Mouse (Mus musculus) limb, embryonic 14.5 days (tissue): ENCODE measurements around the gene Iffo1. TPM values are rescaled to one million over a fixed set of nuclear protein-coding genes. Genes with fewer than 3 reads are reported as not detected.

Experiments
- ATAC-seq: fragments of 200-750 bp; cut with Nextera tagmentation; 2 replicates; pipeline ENCODE4 v1.8.0; 2017; ENCODE audit warnings: low read depth, moderate number of reproducible peaks, moderate TSS enrichment; ENCODE audit not compliant: low FRiP score
- DNase-seq: peaks from one replicate; pipeline ENCODE4 v3.0.0-alpha.2; 2015; ENCODE audit warnings: low spot score
- H3K27ac ChIP-seq: fragments of 300-500 bp; sonication (generic); replicated peaks from 2 replicates; pipeline ENCODE4 v1.5.1; 2014; ENCODE audit warnings: low read depth, mild to moderate bottlenecking, low read length, moderate library complexity, mixed read lengths
- H3K27me3 ChIP-seq: fragments of 300-500 bp; sonication (generic); 2 replicates; pipeline ENCODE4 v1.6.1; 2014; ENCODE audit warnings: low read length, mixed read lengths; ENCODE audit not compliant: control insufficient read depth, insufficient read depth
- H3K36me3 ChIP-seq: fragments of 300-500 bp; sonication (generic); 2 replicates; pipeline ENCODE4 v1.6.1; 2014; ENCODE audit warnings: mild to moderate bottlenecking, low read length, moderate library complexity, mixed read lengths; ENCODE audit not compliant: control insufficient read depth, insufficient read depth
- H3K4me1 ChIP-seq: fragments of 300-500 bp; sonication (generic); 2 replicates; pipeline ENCODE4 v1.6.1; 2014; ENCODE audit warnings: antibody characterized with exemption, low read length, mixed read lengths; ENCODE audit not compliant: control insufficient read depth, insufficient read depth
- H3K4me2 ChIP-seq: fragments of 300-500 bp; sonication (generic); replicated peaks from 2 replicates; pipeline ENCODE4 v1.6.1; 2014; ENCODE audit warnings: low read depth, mild to moderate bottlenecking, low read length, moderate library complexity; ENCODE audit not compliant: severe bottlenecking
- H3K4me3 ChIP-seq: fragments of 300-500 bp; sonication (generic); replicated peaks from 2 replicates; pipeline ENCODE4 v1.5.1; 2014; ENCODE audit warnings: low read length
- H3K9ac ChIP-seq: fragments of 300-500 bp; sonication (generic); 2 replicates; pipeline ENCODE4 v1.6.1; 2014; ENCODE audit warnings: mild to moderate bottlenecking, low read depth, low read length, moderate library complexity; ENCODE audit not compliant: severe bottlenecking
- H3K9me3 ChIP-seq: fragments of 300-500 bp; sonication (generic); 2 replicates; pipeline ENCODE4 v1.6.1; 2016; ENCODE audit warnings: low read length; ENCODE audit not compliant: control insufficient read depth
- POLR2A ChIP-seq: fragments of 200-500 bp; IDR thresholded peaks from 2 replicates; pipeline ENCODE4 v1.8.0; 2012; ENCODE audit warnings: inconsistent platforms, mild to moderate bottlenecking, moderate library complexity, borderline replicate concordance; ENCODE audit not compliant: insufficient read depth, insufficient read length; ENCODE audit errors: extremely low read depth
- WGBS: fragments of 180-500 bp; shearing (Covaris S2); extraction: QIAGEN DNeasy Blood & Tissue Kit; methylation state at CpG from one replicate; pipeline ENCODE4 v1.1.7; 2014; 5-methylcytosine and 5-hydroxymethylcytosine counted together
- polyA plus RNA-seq, 2 experiments: library from polyadenylated mRNA; depleted of rRNA in 1 of 2; stranded (reverse) in 1 of 2; unstranded in 1 of 2; fragments of >200 nt; fragmentation: Nextera tagmentation in 1 of 2; extraction: Ambion mirVana in 1 of 2; gene quantifications; 2 replicates each; pipeline versions ENCODE4 v1.2.1 to v1.2.3; 2012 to 2014

Gene Iffo1
- polyA plus RNA-seq, 2 experiments: 34.1 to 64.7 TPM

DNA sequence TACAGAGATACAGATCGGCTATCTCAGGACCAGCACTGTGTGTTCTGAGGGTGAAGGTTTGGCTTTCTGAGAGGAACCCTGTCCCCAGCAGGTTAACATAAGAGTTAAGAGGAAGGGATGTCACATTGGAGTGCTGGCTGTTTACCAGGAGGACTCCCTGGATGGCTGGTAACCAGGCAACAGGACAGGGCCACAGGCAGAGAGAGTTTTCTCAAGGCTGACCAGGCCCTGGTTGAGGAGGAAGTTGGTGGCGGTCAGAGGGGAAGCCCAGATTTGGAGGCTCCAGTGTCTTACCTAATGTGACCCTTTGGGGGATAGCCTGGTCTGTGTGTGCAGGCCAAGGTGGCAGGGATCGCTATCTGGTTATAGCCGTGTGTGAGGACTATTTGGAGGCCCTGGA, 1.8 kb downstream of the Iffo1 start:
- H3K4me1 ChIP-seq: peaks cover 20% of the 10 kb centered on the region
- H3K9ac ChIP-seq: peak overlapping the region; percentile 87
- TF ChIP-seq POLR2A: no peak
- no peaks in the 10 kb centered on the region for H3K9me3 ChIP-seq
- no peaks in the 10 kb centered on the region for H3K27me3 ChIP-seq
- H3K27ac ChIP-seq: 0 out of 2 replicates have a peak overlapping the region, but pooled peaks have one; percentile 19
- peak overlapping the region; percentile 71 for H3K4me3 ChIP-seq
- no peak for ATAC-seq
- DNase-seq: no peak
- peaks cover 41% of the 10 kb centered on the region for H3K36me3 ChIP-seq
- H3K4me2 ChIP-seq: peak overlapping the region; percentile 90; the same call in 1 of the 2 replicates
- WGBS: 69% methylated on average over 4 of the region's 4 CpGs

DNA sequence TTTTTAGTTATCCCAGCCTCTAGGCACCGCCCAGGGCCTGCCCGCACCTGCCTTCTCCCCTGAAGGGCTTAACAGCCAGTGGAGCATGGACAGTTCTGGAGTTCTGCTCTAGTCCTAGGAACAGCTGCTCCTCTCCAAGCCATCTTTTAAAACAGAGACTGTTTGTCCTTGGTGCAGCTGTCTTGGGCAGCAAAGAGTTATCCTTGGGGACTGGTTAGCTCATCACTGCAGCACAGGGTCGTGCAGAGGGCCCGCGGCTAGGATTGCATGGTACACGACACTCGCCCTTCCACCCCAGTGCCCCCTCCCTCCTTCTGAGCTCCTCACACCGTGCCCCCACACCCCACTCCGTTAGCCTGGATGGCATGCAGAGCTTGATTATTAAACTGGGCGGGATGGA, 2.3 kb downstream of the Iffo1 start:
- DNase-seq (peak; percentile 53), ATAC-seq (peak; percentile 27)
- Histone ChIP-seq H3K27ac (0 out of 2 replicates have a peak overlapping the region, but pooled peaks have one; percentile 19), H3K9ac (peak overlapping the region; percentile 87), H3K4me1 (peaks cover 20% of the 10 kb centered on the region), H3K9me3 (no peaks in the 10 kb centered on the region), H3K4me3 (no peak overlapping the region), H3K4me2 (peak overlapping the region; percentile 90; the same call in 1 of the 2 replicates), H3K36me3 (peaks cover 39% of the 10 kb centered on the region), H3K27me3 (no peaks in the 10 kb centered on the region)
- no peak for TF ChIP-seq POLR2A
- WGBS: 61% methylated on average over 10 of the region's 10 CpGs

DNA sequence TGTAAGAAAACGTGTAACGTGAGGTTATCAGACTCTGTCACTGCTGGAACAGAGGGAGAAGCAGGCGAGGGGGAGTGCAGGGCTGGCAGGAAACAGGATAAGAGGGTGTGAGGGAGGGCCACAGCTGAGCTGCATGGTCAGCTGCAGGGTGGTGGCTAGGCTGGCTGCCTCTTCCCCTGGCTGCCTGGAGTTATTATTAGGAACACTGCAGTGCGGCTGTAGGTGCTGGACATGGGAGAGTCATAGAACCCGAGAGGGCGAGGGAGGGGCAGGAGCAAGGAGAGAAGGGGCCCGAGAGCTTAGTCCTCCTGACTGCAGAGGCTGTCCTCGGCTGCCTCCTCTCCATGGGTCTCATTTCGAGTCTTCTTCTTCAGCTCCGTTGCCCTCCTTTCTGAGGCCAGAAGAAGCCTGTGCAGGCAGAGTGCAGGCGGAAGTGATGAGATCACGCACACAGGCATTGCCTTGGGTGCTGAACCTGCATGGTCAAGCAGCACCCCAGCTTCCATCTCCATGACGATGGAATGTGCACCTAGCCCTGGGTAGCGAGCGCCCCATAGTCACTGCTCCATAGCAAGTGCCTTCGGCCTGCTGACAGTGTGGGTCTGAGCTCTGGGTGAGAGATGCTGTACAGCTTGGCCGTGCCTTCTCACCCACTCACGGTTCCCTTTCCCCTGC, 3.3 kb downstream of the Iffo1 start:
- Histone ChIP-seq H3K4me3 (no peak overlapping the region), H3K4me2 (0 out of 2 replicates have a peak overlapping the region, but pooled peaks have one; percentile 5), H3K27ac (peak overlapping the region; percentile 67), H3K4me1 (peaks cover 20% of the 10 kb centered on the region), H3K27me3 (no peaks in the 10 kb centered on the region), H3K9me3 (no peaks in the 10 kb centered on the region), H3K9ac (peak overlapping the region; percentile 31; the same call in 1 of the 2 replicates), H3K36me3 (peaks cover 42% of the 10 kb centered on the region)
- WGBS: 70% methylated on average over 18 of the region's 18 CpGs
- ATAC-seq: no peak
- DNase-seq: peak; percentile 27
- TF ChIP-seq POLR2A: no peak

DNA sequence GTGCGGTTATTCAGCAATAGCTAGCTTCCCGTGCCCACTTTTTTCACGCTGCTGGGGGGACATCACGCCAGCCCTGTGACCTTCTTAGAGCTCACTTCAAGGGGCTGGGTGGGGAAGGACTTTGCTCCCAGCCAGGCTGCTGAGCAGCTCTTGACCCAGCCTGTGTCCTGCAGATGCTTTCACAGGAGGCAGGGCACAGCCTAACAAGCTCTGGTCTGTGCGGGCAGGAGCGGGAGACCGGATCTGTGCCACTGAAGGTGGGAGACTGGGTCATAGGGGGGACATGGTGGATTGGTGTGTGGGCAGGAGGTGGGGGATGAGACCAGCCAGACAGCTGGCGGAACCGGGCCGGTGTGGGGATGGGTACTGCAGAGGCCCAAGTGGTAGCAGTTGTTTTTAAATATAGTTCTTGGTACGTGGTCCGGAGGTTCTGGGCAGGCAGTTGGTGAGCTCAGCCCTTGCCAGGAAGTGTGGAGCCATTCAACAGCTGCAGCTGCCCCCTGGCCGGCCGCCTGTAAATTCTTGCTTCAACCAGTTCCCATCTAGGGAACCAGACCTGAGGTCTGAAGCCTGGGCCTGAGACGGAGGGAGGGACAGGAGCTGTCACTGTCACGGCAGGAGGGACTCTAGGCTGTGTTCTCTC, 4.0 kb downstream of the Iffo1 start:
- 78% methylated on average over 16 of the region's 16 CpGs for WGBS
- no peaks in the 10 kb centered on the region for H3K27me3 ChIP-seq
- H3K9me3 ChIP-seq: no peaks in the 10 kb centered on the region
- no peak for TF ChIP-seq POLR2A
- no peak overlapping the region for H3K4me2 ChIP-seq
- peaks cover 20% of the 10 kb centered on the region for H3K4me1 ChIP-seq
- H3K4me3 ChIP-seq: no peak overlapping the region
- peaks cover 42% of the 10 kb centered on the region for H3K36me3 ChIP-seq
- peak overlapping the region; percentile 67 for H3K27ac ChIP-seq
- peak; percentile 57 for DNase-seq
- peak; percentile 11; the same call in 1 of the 2 replicates for ATAC-seq
- 0 out of 2 replicates have a peak overlapping the region, but pooled peaks have one; percentile 7 for H3K9ac ChIP-seq

DNA sequence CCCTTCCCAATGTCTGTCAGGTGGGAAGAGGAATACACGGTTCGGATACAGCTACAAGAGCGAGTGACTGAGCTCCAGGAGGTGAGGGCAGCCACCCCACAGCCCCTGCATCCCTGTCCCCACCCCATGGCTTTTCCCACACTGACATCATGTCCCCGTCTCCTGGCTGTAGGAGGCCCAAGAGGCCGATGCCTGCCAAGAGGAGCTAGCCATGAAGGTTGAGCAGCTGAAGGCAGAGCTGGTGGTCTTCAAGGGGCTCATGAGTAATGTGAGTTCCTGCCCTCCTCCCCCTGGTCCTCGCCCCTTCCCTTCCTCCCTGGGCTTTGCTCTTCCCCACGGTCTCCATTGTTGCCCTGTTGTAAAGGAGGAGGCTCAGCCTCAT, 4.5 kb downstream of the Iffo1 start:
- Histone ChIP-seq H3K36me3 (peaks cover 40% of the 10 kb centered on the region), H3K27ac (peak overlapping the region; percentile 67), H3K4me2 (no peak overlapping the region), H3K4me1 (peaks cover 20% of the 10 kb centered on the region), H3K9me3 (no peaks in the 10 kb centered on the region), H3K9ac (0 out of 2 replicates have a peak overlapping the region, but pooled peaks have one; percentile 7), H3K4me3 (no peak overlapping the region), H3K27me3 (no peaks in the 10 kb centered on the region)
- 69% methylated on average over 7 of the region's 7 CpGs for WGBS
- no peak for ATAC-seq
- TF ChIP-seq POLR2A: no peak
- no peak for DNase-seq
